Mouse (Mus musculus): ENCODE data around the gene Gorasp1. TPM values are rescaled to one million over a fixed set of nuclear protein-coding genes. Genes with fewer than 3 reads are reported as not detected.

Gene Gorasp1
- polyA plus RNA-seq (2017; shearing (Covaris generic)): 15.6 TPM

DNA sequence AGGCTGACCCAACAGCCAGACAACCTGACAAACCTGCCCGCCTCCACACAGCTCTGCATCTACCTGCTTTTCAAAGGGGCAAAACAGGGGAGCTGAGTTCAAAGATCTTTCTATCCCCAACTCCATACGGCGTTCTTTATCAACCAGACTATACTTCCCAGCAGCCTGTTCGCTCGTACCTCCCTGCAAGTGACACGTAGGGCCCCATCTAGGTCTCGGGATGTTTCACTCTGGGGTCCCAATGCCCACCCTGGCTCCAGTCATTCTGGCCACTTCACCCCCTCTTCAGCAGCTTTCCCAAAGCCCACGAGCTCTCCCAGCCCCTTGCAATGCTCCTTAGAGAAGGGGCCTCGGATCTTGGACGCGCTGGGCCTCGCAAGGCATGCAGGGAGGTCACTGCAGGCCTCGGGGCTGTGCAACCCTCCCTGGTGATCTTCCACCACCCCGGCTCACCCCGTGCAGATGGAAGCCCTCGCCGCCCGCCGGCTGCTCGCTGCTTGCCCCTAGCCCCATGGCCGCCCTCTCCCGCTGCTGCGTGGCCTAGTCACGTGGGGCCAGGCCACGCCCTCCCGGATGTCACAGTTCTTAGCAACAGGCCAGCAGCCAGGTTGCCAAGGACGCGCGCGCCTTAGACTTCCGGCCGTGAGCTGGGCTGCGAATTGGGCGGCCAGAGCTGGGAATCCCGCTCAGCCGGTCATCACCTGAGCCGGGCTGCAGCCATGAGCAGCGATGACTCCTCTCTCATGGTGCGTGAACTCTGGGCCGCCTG is at the start of gene Gorasp1, which contains the start of gene Ttc21a:
Gene Gorasp1, minus strand, starts transcription at position 561 of the 769 bp plus-strand sequence.
Gene Ttc21a, plus strand, starts transcription at position 602 of the 769 bp plus-strand sequence.

DNA sequence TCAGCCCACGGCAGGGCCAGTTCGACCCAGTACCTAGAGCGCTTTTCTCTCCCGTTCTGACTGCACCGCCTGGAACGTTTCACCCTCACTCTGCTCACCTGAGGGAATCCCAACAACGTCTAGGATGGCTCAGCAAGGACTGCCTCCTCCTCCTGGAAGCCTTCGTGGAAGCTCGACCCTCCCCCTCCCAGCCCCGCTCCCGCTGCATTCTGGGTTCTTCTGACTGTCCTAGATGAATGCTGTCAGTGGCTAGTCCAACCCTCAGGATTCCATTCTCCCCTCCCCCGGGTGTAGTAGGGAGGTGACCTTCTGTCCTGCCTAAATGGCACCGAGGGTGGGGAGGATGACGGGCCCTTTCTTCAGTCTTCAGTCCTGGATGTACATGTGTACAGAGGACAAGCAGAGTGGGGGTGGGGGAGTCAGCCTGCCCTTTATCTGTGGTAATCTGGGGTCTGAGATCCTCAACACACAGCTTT is 47.2 kb upstream of the Gorasp1 start, which contains the start of gene Csrnp1:
Gene Csrnp1, minus strand, starts transcription at position 123 of the 476 bp plus-strand sequence.

DNA sequence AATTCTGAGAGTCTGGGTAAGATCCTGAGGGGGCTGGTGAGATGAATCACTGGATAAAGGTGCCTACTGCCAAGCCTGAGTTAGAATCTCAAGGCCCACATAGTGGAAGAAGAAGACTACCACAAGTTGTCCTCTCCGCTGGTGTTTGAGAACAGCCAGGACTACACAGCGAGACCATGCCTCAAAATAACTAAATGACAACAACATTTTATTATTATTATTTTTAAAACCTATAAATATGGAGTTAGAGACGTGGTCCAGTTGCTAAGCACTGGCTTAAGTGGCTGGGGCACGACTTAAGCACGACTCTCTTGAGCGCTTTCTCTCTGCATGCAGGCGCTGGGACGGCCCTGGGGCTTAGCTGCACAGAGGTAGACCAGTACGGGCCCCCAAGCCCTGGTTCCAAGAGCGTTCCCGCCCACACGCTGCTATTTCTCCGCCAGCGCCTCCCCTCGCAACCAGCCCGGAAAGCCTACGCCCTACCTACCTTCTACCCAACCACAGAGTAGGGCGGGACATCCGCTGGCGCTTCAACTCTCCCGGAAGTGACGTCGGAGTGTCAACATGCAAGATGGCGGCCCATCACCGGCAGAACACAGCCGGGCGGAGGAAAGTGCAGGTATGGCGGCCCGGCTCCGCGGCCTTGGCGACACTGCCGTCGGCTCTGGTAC is 42.9 kb downstream of the Gorasp1 start, which contains the start of gene Wdr48:
Gene Wdr48, plus strand, starts transcription at position 540 of the 671 bp plus-strand sequence.

Other genes starting within 250 kb of the Gorasp1 start
- not detected for gene Scn10a, start 218.2 kb downstream of the Gorasp1 start, polyA plus RNA-seq (2017; shearing (Covaris generic))
- 0.91 TPM for gene Scn11a, start 112.1 kb downstream of the Gorasp1 start, polyA plus RNA-seq (2017; shearing (Covaris generic))
- gene Wdr48, start 42.7 kb downstream of the Gorasp1 start, polyA plus RNA-seq (2017; shearing (Covaris generic)): 72.9 TPM
- not detected for gene Ttc21a, start within 50 bp of the Gorasp1 start, polyA plus RNA-seq (2017; shearing (Covaris generic))
- 52.1 TPM for gene Csrnp1, start 47.1 kb upstream of the Gorasp1 start, polyA plus RNA-seq (2017; shearing (Covaris generic))
- not detected for gene Xirp1, start 86.0 kb upstream of the Gorasp1 start, polyA plus RNA-seq (2017; shearing (Covaris generic))
- 0.22 TPM for gene Cx3cr1, start 132.3 kb upstream of the Gorasp1 start, polyA plus RNA-seq (2017; shearing (Covaris generic))
- gene Ccr8, start 154.5 kb upstream of the Gorasp1 start, polyA plus RNA-seq (2017; shearing (Covaris generic)): 96.2 TPM
- gene Slc25a38, start 172.8 kb upstream of the Gorasp1 start, polyA plus RNA-seq (2017; shearing (Covaris generic)): 51.0 TPM
- gene Rpsa, start 190.1 kb upstream of the Gorasp1 start, polyA plus RNA-seq (2017; shearing (Covaris generic)): 2,401 TPM
- gene Mobp, start 212.1 kb upstream of the Gorasp1 start, polyA plus RNA-seq (2017; shearing (Covaris generic)): not detected

All from CD4-positive, CD25-positive, alpha-beta regulatory T cell, adult 9 weeks (primary cell).